Mouse (Mus musculus) retina, postnatal 1 day (tissue): ENCODE data around the gene Nus1.

Experiments
- DNase-seq: peaks from one replicate; pipeline ENCODE4 v3.0.0-alpha.2; 2012

The Nus1 gene

GRCm38 (mm10) chr10:52417299-52417997 lies at the start of gene Nus1:
Gene Nus1 (plus strand): TSS chr10:52417547.
- peak; percentile 99 for DNase-seq

DNA sequence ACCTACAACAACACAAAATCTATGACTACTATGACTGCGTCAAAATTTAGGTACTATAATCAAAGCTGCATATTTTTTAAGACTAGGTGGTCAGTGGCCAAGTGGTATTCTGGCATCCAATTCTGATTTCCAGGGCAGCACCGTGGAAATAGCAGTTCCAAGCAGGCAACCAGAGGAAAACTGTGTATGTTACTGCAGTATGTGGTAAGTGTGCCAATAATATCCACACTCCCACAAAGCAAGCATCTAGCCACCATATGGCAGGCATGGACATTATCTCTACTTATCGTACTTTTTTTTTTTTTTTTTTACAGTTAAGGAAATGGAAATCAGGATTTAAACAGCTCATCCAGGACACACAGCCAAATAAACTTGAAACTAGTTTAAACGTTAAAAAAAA lies 49.0 kb upstream of the Nus1 start:
- DNase-seq = no peak

DNA sequence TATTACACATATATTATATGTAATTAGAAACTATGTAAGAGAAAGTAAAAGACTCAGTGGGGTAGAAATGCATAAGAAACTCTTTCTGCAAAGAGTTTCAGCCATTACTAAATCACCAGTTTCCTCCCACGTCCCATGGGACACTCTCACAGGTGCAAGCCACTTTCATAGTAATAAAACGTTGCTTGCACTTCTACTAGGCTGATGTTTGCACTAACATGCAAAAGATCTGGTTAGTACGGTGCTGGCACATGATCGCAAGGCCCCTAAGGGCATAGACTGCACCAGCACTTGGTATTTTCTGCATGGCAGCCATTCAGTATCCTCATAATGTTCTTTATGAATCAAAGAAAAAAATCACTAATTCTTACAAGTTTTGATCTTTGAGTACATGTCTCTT lies 43.5 kb upstream of the Nus1 start:
- DNase-seq = no peak

DNA sequence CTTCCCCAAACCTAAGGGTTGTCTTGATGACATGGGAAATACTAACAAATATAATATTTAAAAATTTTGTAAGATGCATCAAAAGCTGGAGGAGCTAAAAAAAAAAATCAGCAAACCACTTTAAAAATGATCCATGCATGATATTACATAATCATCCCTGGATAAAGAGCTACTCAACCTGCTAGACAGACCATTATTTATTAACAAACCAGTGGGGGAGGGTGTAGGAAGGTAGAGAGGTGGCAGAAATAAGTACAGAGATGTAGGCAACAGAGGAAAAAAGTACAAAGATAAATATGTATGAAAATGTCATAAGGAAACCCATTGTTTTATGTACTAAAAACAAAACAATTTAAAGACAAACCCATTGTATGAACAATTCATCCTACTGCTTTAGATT lies 42.7 kb upstream of the Nus1 start:
- DNase-seq = no peak

- DNase-seq = no peak
These were observed 40.9 kb upstream of the Nus1 start for GRCm38 (mm10) chr10:52376422-52376821.

DNA sequence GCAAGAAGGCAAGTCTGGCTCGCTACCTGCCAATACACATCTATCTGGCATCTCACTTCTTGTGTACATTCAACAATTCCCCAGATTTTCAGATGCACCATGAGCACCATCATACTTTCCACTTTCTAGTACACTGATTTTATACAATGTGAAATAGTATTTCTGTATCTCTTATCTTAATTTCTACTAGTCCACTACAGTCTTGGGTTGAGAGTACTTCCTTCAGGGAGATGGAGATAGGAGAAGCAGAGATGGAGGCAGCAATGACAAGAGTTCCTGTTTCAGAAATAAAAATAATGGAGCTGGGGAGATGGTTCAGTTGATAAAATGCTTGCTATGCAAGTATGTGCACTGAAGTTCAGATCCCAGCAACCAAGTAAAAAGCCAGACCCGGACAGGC lies 39.5 kb upstream of the Nus1 start:
- DNase-seq = no peak

- DNase-seq = no peak
These were observed 36.0 kb upstream of the Nus1 start for GRCm38 (mm10) chr10:52381321-52381801.

GRCm38 (mm10) chr10:52381845-52382591 lies 35.3 kb upstream of the Nus1 start, which contains the start of gene Gopc:
Gene Gopc (minus strand): TSS chr10:52382124.
- peak; percentile 98 for DNase-seq

- no peak for DNase-seq
These were observed 34.3 kb upstream of the Nus1 start for GRCm38 (mm10) chr10:52383022-52383421.

- DNase-seq = no peak
These were observed 33.8 kb upstream of the Nus1 start for GRCm38 (mm10) chr10:52383522-52383921.

DNA sequence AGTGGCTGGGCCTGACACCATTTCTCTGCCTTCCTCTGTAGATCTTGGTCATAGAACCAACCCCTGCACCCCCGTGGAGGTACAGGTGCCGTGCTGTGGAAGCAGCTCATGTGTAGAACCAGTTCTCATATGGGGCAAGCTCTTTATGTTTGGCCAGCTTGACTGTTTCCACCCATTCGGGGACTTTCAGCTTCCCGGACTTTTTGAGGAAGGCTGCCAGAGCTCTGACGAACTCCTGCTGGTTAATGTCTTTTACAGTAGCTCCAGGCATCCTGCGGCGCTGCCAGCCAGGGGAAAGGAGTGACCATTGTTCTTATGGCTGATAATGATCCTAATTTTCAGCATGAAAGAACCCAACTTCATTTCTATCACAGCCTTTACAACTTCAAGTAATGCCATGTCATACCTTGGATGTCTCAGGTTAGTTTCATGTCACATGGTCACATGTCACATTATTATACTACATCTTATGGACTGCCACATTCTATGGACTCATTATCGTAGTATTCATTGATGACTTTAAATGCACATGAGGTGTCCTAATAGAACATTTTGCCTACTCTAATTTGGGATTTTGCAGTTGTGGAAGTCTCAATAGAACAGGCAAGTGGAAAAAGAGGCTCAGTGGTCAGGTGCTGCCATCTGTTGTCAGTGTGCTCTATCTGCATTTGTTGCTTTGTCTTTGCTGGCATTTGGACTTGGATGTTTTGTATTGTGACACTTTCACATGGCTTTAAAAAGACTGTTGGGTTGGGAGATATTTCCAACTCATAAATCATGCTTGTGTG lies 32.3 kb upstream of the Nus1 start:
- peak; percentile 77 for DNase-seq

- DNase-seq = no peak
These were observed 30.2 kb upstream of the Nus1 start for GRCm38 (mm10) chr10:52387192-52387591.

GRCm38 (mm10) chr10:52388922-52389430 lies 28.4 kb upstream of the Nus1 start, which contains the start of gene Nepn:
Gene Nepn (plus strand): TSS chr10:52388972.
- DNase-seq = no peak

- no peak for DNase-seq
These were observed 27.9 kb upstream of the Nus1 start for GRCm38 (mm10) chr10:52389438-52389837.

DNA sequence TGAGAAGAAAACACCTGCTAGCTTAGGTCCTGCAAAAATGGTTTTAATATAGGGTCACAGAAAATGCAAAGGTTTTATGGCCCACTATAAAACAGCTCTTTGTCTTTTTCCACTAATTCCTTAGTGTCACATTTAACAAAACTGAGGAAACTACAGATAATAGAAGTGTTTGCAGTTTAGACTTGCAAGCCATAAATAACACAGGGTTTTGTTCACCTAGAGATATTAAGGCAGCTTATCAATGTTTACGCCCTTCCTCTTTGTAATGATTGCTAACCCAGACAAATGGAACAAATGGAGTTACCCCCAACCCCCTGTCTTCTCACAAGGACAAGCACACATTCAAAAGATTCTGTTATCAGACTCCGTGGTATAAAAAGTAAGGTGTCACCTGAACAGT lies 26.1 kb upstream of the Nus1 start:
- no peak for DNase-seq

DNA sequence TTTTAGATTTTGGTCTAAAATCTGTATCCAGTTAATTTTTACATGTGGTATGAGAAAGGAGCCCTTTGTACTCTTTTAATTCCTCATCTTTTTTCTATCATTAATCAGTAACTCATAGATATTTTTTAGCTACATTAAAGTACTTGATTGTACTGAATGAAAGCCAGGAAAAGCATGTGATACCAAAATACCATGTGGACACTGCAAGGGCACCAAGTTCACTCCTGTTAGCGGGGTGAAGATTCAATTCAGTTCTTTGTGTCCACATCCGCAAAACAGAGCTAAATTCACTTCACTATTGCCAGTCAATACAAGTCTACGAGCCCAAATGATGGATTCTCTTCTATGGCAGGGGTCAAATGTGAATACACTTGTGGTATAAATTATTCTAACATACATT lies 20.7 kb upstream of the Nus1 start:
- no peak for DNase-seq

- no peak for DNase-seq
These were observed 18.6 kb upstream of the Nus1 start for GRCm38 (mm10) chr10:52398715-52399114.

- no peak for DNase-seq
These were observed 17.6 kb upstream of the Nus1 start for GRCm38 (mm10) chr10:52399722-52400121.

GRCm38 (mm10) chr10:52405160-52405559 lies 12.2 kb upstream of the Nus1 start:
- DNase-seq = no peak

DNA sequence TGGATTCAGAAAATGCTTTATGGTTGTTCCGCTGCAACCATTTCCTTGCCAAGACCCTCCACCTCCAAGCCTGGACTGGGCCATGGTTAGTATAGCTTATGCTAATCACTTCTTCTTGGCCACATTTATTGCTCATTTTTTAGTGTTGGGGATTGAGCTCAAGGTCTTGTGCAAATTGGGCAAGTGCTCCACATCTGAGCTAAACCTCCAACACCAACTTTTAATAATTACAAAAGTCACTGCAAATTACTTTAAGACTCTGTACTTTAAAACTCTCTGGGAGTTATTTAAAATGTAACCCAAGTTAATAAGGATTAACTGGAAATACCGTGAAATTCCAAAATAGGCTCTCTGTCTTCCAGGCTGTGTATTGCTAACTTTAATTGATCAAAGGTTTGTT lies 9.8 kb upstream of the Nus1 start:
- no peak for DNase-seq

DNA sequence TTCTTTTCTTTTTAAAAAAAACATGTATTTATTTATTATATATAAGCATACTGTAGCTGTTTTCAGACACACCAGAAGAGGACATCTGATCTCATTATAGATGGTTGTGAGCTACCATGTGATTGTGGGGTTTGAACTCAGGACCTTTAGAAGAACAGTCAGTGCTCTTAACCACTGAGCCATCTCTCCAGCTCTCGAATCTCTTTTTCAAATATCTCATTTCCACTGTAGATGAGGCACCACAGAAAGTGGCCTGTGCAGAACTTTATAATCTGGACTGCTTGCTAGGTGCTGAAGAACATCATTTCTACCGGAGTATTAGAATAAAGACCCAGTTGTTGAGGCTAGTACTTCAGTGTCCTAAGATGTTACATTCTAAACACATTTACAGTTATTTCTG lies 2.3 kb upstream of the Nus1 start:
- no peak for DNase-seq

DNA sequence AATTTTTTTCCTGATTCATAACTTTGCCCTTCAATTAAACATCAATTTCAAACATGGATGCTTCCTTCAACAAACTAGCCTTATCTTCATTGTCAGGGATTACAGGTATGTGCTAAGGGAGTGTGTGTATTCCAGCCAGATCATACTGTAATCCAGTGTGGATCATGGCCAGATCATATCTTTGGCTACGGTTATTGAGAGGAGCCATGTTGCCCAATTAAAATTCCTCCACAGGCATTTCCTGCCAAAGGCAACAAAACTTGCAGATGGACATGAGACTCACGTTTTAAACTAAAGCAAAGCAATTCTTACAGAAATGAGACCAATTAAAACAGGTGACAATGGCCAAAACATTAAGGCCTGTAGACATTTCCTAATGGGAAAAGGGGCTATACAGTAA lies 889 bp upstream of the Nus1 start:
- peak; percentile 15 for DNase-seq
